Mouse (Mus musculus) Patski (cell line): ENCODE measurements around the gene Olfr178. TPM values are rescaled to one million over a fixed set of nuclear protein-coding genes. Genes with fewer than 3 reads are reported as not detected.

Experiments used
- ATAC-seq: fragments of 100-300 bp; one replicate; pipeline ENCODE4 v1.8.0; 2021
- CTCF ChIA-PET: fragments of 350-600 bp; sonication (Branson Sonifier 250); formaldehyde crosslinking; loops from one replicate; lab custom pipeline; 2022; ENCODE audit warnings: inconsistent platforms; lab: Charles Lee
- POLR2A ChIA-PET: fragments of 350-600 bp; sonication (Branson Sonifier 250); formaldehyde crosslinking; loops from one replicate; lab custom pipeline; 2022; ENCODE audit warnings: antibody characterized with exemption, inconsistent platforms; lab: Charles Lee
- DNase-seq: peaks from one replicate; pipeline ENCODE4 v3.0.0-alpha.2; 2011; ENCODE audit warnings: low read depth, low spot score
- H3K27me3 ChIP-seq: fragments of 371-371 bp; one replicate; pipeline ENCODE4 v1.5.1; 2021
- CTCF ChIP-seq: fragments of 100-300 bp; IDR thresholded peaks from one replicate; pipeline ENCODE4 v1.5.1; 2021
- in situ Hi-C: fragments of 300-500 bp; cut with MboI; formaldehyde crosslinking; loops from 3 replicates; pipeline ENCODE4 v1.11.1; 2018; ENCODE audit warnings: low pct_unique_long_range_greater_than_20kb, mixed read lengths
- polyA plus RNA-seq: library from polyadenylated mRNA; unstranded; gene quantifications from one replicate; pipeline ENCODE4 v1.2.3, GENCODE M21; 2021

The Olfr178 gene
- not detected for polyA plus RNA-seq

DNA sequence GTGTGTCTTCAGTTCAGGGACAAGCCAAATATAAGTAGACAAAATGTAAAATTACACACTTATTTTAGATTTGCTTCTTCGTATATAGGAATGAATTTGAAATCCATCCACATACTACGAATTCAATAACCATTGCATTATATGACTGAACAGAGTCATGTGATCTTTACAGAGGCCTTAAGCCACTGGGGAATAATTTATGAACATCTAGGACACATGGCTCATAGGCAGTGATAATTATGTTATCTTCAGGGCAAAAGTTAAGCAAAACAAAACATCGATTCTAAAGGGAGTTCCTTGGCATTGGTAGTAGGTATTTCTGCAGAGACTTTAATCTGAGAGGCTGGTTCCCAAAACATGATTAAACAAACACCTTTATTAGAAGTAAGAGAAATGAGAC lies at the start of gene Olfr178:
Olfr178 (minus strand) TSS at position 101 of the 400 bp plus-strand sequence.
- TF ChIP-seq CTCF, result no peak
- ATAC-seq (no peak), DNase-seq (no peak)
- POLR2A ChIA-PET, result no interaction called here
- CTCF ChIA-PET, result no interaction called here
- no peaks in the 10 kb centered on the region for H3K27me3 ChIP-seq
- in situ Hi-C loops, result no loop called here

DNA sequence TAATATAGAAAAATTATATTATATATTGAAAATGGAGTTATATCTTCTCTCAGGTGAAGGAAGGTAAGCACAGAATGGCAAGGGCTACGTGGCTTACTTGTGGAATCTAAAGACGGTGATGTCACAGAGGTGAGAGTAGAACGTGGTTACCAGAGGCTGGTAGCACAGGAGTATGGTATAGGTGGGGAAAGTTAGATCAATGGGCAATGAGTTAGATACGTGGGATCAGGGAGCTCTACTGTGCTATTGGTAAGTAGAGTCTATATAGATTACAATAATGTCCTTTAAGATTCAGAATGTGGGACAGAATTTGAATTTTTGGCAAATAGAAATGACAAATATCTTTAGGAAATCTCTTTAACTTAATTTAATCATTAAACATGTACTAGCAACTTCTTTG lies 37.4 kb upstream of the Olfr178 start, which contains the start of gene Olfr180:
Olfr180 (minus strand) TSS at position 101 of the 400 bp plus-strand sequence.
- POLR2A ChIA-PET, result no interaction called here
- H3K27me3 ChIP-seq, result no peaks in the 10 kb centered on the region
- in situ Hi-C loops, result no loop called here
- ATAC-seq (no peak), DNase-seq (no peak)
- CTCF ChIA-PET, result no interaction called here
- no peak for TF ChIP-seq CTCF

DNA sequence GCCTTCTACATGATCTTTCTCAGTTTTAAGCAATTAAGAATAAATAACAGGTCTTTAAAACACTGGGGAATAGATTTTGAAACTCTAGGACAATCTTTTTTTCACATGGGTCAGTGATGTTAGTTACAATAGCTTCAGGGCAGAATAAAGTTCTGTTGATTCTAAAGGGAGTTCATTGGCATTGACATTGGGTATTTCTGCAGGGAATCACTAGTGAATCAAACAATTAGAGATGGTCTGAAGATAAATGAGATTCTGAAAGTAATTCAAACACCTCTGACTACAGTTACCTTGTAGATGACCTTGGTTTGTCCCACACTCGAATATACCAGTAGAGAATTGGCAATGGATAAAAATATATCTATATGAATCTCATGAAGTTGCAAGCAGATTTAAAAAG lies 36.8 kb upstream of the Olfr178 start, which contains the start of gene Olfr181:
Olfr181 (minus strand) TSS at position 101 of the 400 bp plus-strand sequence.
- no peaks in the 10 kb centered on the region for H3K27me3 ChIP-seq
- in situ Hi-C loops, result no loop called here
- TF ChIP-seq CTCF, result no peak
- CTCF ChIA-PET, result no interaction called here
- DNase-seq (no peak), ATAC-seq (no peak)
- POLR2A ChIA-PET, result no interaction called here

DNA sequence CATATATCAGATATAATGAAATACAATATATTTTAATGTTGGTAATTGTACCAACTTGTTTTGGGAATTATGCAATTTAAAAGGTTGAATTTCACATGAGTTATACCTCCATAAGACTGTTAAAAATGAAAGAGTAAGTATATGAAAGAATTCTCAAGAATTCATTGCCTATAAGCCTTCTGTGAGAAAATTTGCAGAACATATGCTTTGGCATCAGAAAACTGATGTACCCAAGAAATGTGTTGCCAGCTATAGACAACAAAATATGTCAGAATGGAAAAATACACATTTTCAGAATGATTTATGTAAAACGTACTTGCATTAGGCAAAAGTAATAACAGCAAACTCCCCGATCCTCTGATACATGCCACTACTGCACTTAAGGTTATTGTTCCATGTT lies 7.4 kb downstream of the Olfr178 start:
- POLR2A ChIA-PET, result no interaction called here
- no peak for DNase-seq
- no peak for ATAC-seq
- in situ Hi-C loops, result no loop called here
- no peak for TF ChIP-seq CTCF
- no peaks in the 10 kb centered on the region for H3K27me3 ChIP-seq
- CTCF ChIA-PET, result no interaction called here

DNA sequence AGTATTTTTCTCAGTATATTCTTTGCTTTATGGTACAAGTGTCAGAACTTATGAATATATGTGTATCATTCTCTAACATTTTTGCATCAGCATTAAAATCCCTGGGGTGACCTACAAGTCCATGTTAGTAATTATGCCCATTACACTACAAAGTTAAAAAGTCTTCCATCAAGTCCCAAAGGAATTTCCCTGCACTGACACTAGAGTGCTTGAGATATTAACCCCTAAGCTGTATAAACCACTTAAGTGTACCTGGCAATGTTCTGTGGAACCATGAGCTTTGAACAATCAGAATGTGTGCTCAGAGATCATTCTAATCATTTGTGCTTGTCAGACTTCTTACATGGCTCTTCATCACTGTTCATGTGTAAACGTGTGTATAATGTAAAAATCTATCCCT lies 17.2 kb downstream of the Olfr178 start, which contains the start of gene Olfr177:
Olfr177 (minus strand) TSS at position 101 of the 400 bp plus-strand sequence.
- POLR2A ChIA-PET, result no interaction called here
- DNase-seq (no peak), ATAC-seq (no peak)
- no peak for TF ChIP-seq CTCF
- CTCF ChIA-PET, result no interaction called here
- H3K27me3 ChIP-seq, result no peaks in the 10 kb centered on the region
- in situ Hi-C loops, result loop anchor here (10.0 kb wide), 1 partner anchor 50 kb away; the partner anchor contains the start of gene Olfr175-ps1

DNA sequence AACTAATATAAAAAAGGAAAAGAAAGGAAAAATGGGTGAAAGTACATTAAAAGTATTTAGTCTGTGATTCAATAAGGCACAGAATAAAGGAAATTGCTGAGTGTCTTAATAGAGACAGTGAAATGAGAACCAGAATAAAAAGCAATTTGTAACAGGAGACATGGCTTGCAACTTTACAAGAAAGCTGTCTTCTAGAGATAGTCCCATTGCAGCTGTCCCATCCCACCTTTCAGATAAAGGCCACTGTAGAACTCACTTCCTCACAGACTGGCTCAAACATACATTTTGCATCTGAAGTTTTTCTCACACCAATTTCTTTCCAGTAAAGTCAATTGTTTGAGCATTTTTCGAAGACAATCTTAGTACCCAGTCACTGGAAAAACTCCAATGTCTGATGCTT lies 30.4 kb downstream of the Olfr178 start:
- no peak for TF ChIP-seq CTCF
- no peaks in the 10 kb centered on the region for H3K27me3 ChIP-seq
- ChIA-PET POLR2A (no interaction called here), CTCF (no interaction called here)
- DNase-seq (no peak), ATAC-seq (no peak)
- in situ Hi-C loops, result no loop called here

DNA sequence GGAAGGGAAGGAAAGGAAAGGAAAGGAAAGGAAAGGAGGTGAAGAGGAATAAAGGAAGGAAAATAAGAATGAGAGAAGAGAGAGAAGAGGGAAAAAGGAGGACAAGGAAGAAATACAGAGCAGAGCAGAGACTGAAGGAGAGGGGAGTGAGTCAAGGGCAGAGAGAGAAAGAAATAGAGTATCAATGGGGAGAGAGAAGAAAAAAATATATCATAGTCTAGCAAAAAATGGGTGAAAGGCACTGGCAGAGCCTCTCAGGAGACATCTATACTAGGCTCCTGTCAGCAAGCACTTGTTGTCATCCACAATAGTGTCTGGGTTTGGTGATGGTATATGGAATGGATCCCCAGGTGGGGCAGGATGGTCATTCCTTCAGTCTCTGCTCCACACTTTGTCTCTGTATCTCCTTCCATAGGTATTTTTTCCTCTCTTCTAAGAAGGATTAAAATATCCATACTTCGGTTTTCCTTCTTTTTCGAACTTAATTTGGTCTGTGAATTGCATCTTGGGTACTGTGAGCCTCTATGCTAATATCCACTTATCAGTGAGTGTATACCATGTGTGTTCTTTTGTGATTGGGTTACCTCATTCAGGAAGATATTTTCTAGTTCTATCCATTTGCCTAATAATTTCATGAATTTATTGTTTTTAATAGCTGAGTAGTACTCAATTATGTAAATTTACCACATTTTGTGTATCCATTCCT lies 31.7 kb downstream of the Olfr178 start:
- ATAC-seq, result no peak
- DNase-seq, result no peak
- in situ Hi-C loops, result no loop called here
- CTCF ChIA-PET, result no interaction called here
- POLR2A ChIA-PET, result no interaction called here
- TF ChIP-seq CTCF, result no peak
- H3K27me3 ChIP-seq, result no peaks in the 10 kb centered on the region

Other genes starting within 250 kb of the Olfr178 start
- 27.3 TPM for gene Cpox, start 221.8 kb downstream of the Olfr178 start, polyA plus RNA-seq
- not detected for gene Gpr15, start 173.0 kb downstream of the Olfr178 start, polyA plus RNA-seq
- 70.1 TPM for gene Cldnd1, start 164.2 kb downstream of the Olfr178 start, polyA plus RNA-seq
- gene Olfr172, start 128.9 kb downstream of the Olfr178 start, polyA plus RNA-seq, result not detected
- gene Olfr173, start 91.8 kb downstream of the Olfr178 start, polyA plus RNA-seq, result not detected
- gene Olfr175-ps1, start 65.3 kb downstream of the Olfr178 start, polyA plus RNA-seq, result not detected
- gene Olfr177, start 17.3 kb downstream of the Olfr178 start, polyA plus RNA-seq, result not detected
- gene Olfr181, start 36.7 kb upstream of the Olfr178 start, polyA plus RNA-seq, result not detected
- not detected for gene Olfr180, start 37.3 kb upstream of the Olfr178 start, polyA plus RNA-seq
- gene Olfr183, start 103.3 kb upstream of the Olfr178 start, polyA plus RNA-seq, result not detected
- not detected for gene Olfr186, start 138.2 kb upstream of the Olfr178 start, polyA plus RNA-seq
- not detected for gene Olfr187, start 147.7 kb upstream of the Olfr178 start, polyA plus RNA-seq
- not detected for gene Olfr190, start 185.9 kb upstream of the Olfr178 start, polyA plus RNA-seq
- not detected for gene Olfr191, start 197.8 kb upstream of the Olfr178 start, polyA plus RNA-seq
- gene Olfr193, start 219.8 kb upstream of the Olfr178 start, polyA plus RNA-seq, result not detected
- gene Olfr194, start 229.0 kb upstream of the Olfr178 start, polyA plus RNA-seq, result not detected